Mouse (Mus musculus) spleen, embryonic (tissue): Measurements from ENCODE around the gene Enthd1.

Experiments used
- CTCF ChIA-PET: fragments of 350-600 bp; sonication (Branson Sonifier 250); formaldehyde crosslinking; loops from one replicate; lab custom pipeline; 2022; lab: Charles Lee

The Enthd1 gene

GRCm38 (mm10) chr15:80545430-80545829, 19.5 kb downstream of the Enthd1 start:
- CTCF ChIA-PET: interaction anchor here (0.6 kb wide), 1 partner anchor 163 kb away, joined by 5 read pairs; no protein-coding TSS in a partner anchor

- CTCF ChIA-PET: no interaction called here
Measured at GRCm38 (mm10) chr15:80544115-80544514, 20.8 kb downstream of the Enthd1 start.

GRCm38 (mm10) chr15:80538671-80539340, 26.1 kb downstream of the Enthd1 start:
- CTCF ChIA-PET: interaction anchor here (0.7 kb wide), 1 partner anchor 223 kb away, joined by 3 read pairs; no protein-coding TSS in a partner anchor

- CTCF ChIA-PET: interaction anchor here (0.6 kb wide), 1 partner anchor 157 kb away, joined by 3 read pairs; no protein-coding TSS in a partner anchor
Measured at GRCm38 (mm10) chr15:80538075-80538474, 26.9 kb downstream of the Enthd1 start.

GRCm38 (mm10) chr15:80536051-80536450, 28.9 kb downstream of the Enthd1 start:
- CTCF ChIA-PET: interaction anchor here (0.6 kb wide), 1 partner anchor 138 kb away, joined by 9 read pairs; no protein-coding TSS in a partner anchor

GRCm38 (mm10) chr15:80533274-80533673, 31.7 kb downstream of the Enthd1 start:
- CTCF ChIA-PET: no interaction called here

- CTCF ChIA-PET: no interaction called here
Measured at GRCm38 (mm10) chr15:80532281-80533072, 32.5 kb downstream of the Enthd1 start.

GRCm38 (mm10) chr15:80531026-80531425, 33.9 kb downstream of the Enthd1 start:
- CTCF ChIA-PET: no interaction called here

- CTCF ChIA-PET: interaction anchor here (1.6 kb wide), 1 partner anchor 11 kb away, joined by 3 read pairs; no protein-coding TSS in a partner anchor
Measured at GRCm38 (mm10) chr15:80529955-80530869, 34.7 kb downstream of the Enthd1 start.

- CTCF ChIA-PET: interaction anchor here (0.6 kb wide), 1 partner anchor 1573 kb away, joined by 5 read pairs; no protein-coding TSS in a partner anchor
Measured at GRCm38 (mm10) chr15:80521661-80522388, 43.1 kb downstream of the Enthd1 start.

- CTCF ChIA-PET: interaction anchor here (0.7 to 1.4 kb wide), 2 partner anchors 9 to 176 kb away, joined by 3 read pairs; no protein-coding TSS in a partner anchor
Measured at GRCm38 (mm10) chr15:80519931-80520330, 45.0 kb downstream of the Enthd1 start.

- CTCF ChIA-PET: interaction anchor here (1.4 kb wide), 1 partner anchor 10 kb away, joined by 3 read pairs; no protein-coding TSS in a partner anchor
Measured at GRCm38 (mm10) chr15:80518567-80519223, 46.3 kb downstream of the Enthd1 start.

- CTCF ChIA-PET: no interaction called here
Measured at GRCm38 (mm10) chr15:80517996-80518395, 47.0 kb downstream of the Enthd1 start.

GRCm38 (mm10) chr15:80516525-80516924, 48.4 kb downstream of the Enthd1 start:
- CTCF ChIA-PET: no interaction called here

- CTCF ChIA-PET: interaction anchor here (0.7 kb wide), 1 partner anchor 660 kb away, joined by 3 read pairs; no protein-coding TSS in a partner anchor
Measured at GRCm38 (mm10) chr15:80505086-80505485, 59.9 kb downstream of the Enthd1 start.

GRCm38 (mm10) chr15:80503155-80503554, 61.8 kb downstream of the Enthd1 start:
- CTCF ChIA-PET: interaction anchor here (1.1 kb wide), 1 partner anchor 147 kb away, joined by 3 read pairs; no protein-coding TSS in a partner anchor

GRCm38 (mm10) chr15:80502741-80503140, 62.2 kb downstream of the Enthd1 start:
- CTCF ChIA-PET: no interaction called here

- CTCF ChIA-PET: no interaction called here
Measured at GRCm38 (mm10) chr15:80501106-80502096, 63.6 kb downstream of the Enthd1 start.
